Mouse (Mus musculus) 3134 (cell line): Measurements from ENCODE around the gene Stard13.

ENCODE experiments used
- DNase-seq: peaks from one replicate; pipeline ENCODE4 v3.0.0-alpha.2; 2011; ENCODE audit warnings: low spot score; ENCODE audit not compliant: insufficient read length; ENCODE audit errors: extremely low read depth

The Stard13 gene

GRCm38 (mm10) chr5:151183656-151184240, 49.9 kb downstream of the Stard13 start:
- no peak for DNase-seq

- DNase-seq, result no peak
Observed at GRCm38 (mm10) chr5:151181288-151181687, 52.3 kb downstream of the Stard13 start.

- DNase-seq, result no peak
Observed at GRCm38 (mm10) chr5:151180176-151180785, 53.4 kb downstream of the Stard13 start.

- DNase-seq, result no peak
Observed at GRCm38 (mm10) chr5:151177171-151177570, 56.5 kb downstream of the Stard13 start.

DNA sequence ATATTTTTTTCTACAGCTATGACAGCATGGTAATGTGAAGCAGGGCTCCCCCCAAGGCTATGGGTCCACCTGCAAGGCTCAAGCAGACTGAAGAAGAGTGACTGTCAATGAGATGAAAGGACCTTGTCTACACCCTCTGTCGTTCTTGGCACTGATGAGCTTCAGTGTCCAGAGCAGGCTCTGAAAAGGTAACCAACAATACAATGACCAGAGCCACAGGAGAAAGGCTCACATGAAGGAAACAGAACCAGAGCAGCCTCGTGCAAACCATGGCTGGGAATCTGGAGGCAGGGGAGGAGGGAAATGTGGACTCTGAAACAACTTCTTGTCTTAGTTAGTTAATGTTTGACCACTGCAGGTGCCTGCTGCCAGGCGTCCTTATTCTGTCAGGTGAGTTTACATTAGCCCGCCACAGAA, 57.7 kb downstream of the Stard13 start:
- no peak for DNase-seq

DNA sequence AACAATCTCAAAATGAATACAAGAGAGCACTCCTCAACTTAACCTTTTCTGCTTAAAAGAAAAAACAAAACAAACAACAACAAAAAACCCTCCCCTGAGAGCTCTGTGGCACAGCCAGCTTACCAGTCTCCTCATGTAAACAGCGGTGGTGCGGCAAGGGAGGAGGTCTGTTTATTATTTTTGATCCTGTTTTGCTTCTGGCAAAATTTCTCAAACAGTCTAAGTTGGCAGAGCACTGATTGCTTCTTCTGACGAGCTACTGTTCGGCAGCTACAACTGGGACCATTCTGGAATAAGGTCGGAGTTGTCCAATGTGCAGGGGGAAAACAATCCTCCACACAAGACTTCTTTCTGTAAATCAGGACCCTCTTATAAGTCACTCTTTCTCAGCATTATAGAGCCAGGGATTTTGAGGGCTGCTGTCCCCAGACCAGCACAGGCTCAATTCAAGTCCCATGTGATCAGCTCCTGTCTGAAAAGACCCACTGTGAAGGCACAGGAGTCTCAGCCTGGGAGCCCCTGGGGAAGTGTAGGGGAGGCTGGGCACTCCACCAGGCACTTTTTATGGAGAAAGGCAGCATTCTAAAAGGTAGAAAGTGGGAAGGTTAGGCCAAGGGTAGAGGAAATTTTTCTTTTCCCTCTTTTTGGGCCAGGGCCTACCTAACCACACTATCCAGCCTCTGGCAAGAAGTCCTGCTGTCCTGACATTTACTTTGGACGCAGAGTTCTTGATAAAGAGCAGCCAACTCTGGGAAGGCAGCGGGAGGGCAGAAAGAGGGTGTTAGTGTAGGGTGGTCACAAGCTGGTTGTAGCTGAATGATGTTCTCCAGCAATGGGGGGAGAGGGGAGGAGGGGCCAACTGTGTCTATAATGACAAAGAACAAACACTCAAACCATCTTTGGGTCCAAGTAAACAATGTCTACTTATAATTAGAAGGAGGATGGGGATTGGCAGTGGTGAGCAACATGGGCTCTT, 58.9 kb downstream of the Stard13 start:
- no peak for DNase-seq

GRCm38 (mm10) chr5:151173774-151174173, 59.9 kb downstream of the Stard13 start:
- peak; percentile 63 for DNase-seq

DNA sequence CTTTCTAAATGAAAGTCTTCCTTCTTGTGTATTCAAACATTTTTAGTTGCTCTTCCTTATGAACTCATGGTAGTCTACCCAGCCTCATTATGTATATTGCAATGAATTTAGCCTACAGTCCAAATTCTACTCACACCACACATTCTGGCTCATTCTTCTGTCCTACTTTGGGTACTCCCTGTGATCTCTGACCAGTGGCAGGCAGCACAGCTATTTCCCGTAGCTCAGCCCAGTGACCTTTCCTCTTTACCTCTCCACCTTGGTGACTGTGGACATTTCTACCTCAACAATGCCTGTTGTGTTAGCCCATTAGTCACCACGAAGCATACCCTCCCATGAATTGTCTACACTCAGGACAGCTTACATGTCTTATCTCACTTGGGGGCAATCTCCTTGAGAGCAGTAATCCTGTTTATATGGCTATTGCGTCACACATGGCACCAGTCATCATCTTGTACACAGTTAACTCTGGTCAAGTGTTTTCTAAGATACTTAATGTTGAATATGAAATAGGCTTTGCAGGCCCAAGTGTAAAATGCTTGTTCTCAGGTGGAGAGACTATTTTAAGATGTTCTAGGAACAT, 63.4 kb downstream of the Stard13 start:
- no peak for DNase-seq

- DNase-seq, result no peak
Observed at GRCm38 (mm10) chr5:151168191-151168590, 65.4 kb downstream of the Stard13 start.

DNA sequence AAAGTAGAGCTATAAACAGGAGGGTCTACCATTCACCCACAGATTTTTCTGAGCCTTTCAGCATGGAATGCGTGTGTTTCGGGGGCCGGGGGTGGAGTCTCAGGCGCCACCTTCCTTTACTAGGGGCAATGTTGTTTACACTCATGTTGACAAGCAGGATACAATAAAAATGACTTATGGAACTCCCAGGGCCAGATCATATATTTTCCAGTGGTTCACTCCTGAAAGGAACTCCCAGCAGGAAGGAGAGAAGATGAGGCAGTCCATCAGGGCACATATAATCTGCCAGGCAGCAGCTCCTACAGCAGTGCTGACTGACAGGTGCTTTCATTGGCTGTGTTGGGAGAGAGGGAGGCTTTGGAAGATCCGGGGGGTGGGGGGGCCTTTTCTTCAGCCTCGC, 66.0 kb downstream of the Stard13 start:
- no peak for DNase-seq

- DNase-seq, result peak; percentile 71
Observed at GRCm38 (mm10) chr5:151166266-151166665, 67.4 kb downstream of the Stard13 start.

DNA sequence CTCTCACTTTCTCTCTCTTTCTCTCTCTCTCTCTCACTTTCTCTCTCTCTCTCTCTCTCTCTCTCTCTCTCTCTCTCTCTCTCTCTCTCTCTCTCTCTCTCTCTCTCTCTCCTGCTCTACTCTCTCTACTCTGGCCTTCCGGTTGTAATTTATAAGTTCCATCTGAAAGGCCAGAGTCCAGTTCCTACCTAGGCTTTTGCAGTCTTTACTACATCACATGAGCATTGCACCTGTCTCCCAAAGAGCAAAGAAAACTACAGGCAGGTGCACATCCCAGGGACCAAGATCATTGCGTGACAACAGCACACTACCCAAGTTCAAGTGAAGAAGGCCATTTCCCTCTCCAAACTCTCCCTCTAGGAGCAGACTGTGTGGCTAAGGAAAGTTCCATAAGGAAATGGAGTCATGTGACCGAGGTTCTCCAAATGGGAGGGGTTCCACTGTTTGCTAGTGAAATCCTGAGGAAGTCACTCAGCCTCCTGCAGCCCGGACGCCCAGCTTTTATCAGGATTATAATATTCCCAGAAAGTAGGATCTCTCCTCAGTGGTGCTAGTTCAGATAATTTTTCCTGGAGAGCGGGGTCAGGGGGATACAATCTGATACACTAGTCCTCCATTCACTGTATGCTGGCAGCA, 68.1 kb downstream of the Stard13 start:
- no peak for DNase-seq

DNA sequence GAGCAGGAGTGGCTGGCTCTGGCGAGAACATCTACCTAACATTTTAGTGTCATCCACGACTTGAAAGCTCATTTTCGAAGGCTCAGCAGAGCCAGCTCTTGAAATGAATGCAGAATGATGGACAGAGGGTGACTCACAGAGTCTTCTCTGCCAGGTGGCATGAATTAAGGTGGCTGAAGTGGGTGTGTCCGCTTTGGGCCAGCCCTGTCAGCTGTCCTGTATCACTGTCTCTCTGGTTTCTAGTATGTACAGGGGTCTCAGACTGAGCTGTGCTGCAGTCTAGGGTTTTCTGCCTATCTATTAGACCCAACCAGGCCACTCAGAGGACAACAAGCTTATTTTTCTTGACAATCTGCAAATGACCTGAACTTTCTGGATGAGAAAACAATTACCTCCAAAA, 68.8 kb downstream of the Stard13 start:
- no peak for DNase-seq

- DNase-seq, result no peak
Observed at GRCm38 (mm10) chr5:151162642-151163041, 71.0 kb downstream of the Stard13 start.

GRCm38 (mm10) chr5:151155247-151155646, 78.4 kb downstream of the Stard13 start:
- no peak for DNase-seq

DNA sequence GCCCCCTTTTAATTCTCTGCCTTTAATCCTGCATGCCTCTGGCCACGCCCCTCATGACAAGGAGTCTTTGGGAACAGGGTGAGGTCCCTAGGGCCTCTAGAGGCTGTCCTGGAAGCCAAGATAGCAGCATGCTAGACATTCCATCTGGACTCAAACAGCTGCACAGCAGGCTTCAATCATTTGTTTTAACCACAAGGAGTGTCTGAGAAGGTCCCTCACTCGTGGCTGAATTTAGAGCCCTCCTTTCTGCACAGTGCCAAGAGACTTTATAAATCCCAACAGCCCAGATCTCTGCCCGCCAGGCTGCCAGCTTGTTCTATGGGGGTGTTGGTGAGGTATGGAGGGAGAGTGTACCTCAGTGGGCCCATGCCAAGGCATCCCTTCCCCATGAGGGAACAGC, 78.9 kb downstream of the Stard13 start:
- peak; percentile 68 for DNase-seq

DNA sequence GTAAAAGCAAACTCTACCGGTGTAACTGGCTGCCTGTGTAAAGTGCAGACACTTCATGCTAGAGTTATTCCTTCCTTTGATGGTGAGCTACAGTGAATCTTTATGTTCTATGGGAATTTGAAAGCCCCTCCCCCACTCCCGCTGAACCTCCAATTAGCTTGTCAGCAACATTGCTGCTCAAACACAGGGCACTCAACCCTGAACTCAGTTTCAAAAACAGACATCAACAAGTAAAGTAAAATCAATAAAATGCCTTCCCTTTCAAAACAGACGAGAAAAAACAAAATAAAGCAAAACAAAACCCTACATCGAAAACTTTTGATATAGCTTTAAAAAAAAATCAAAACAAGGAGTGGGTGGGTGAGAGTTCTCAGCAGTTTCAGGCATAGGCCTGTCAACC, 79.6 kb downstream of the Stard13 start:
- DNase-seq, result no peak

- no peak for DNase-seq
Observed at GRCm38 (mm10) chr5:151151549-151151948, 82.1 kb downstream of the Stard13 start.

GRCm38 (mm10) chr5:151149509-151149908, 84.1 kb downstream of the Stard13 start:
- DNase-seq, result no peak

GRCm38 (mm10) chr5:151148079-151148478, 85.6 kb downstream of the Stard13 start:
- no peak for DNase-seq

DNA sequence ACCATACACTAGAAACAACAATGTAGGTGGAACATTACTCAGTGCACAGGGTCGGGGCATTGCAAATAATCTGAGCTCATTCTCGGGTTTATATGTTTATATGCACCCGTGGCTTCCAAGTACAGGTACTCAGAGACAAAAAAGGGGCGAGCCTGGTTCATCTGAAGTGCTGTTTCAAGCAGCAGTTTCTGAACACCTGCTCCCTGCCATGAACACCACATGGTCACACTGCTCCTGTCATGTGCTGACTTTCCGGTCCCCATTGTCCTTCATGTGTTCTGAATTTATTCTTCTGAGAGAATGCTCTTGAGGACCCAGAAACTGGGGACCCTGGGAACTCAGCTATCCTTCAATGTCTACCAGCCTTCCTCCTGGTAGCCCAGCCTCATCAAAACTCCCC, 87.8 kb downstream of the Stard13 start:
- no peak for DNase-seq
